Mouse (Mus musculus) cerebellum, postnatal 36 days (tissue): ENCODE measurements around the gene Trim13.

Experiments
- DNase-seq, 2 experiments: peaks; one replicate each; pipeline ENCODE4 v3.0.0; 2021 to 2022; ENCODE audit warnings: mixed read lengths in 2 of 2

The Trim13 gene

GRCm38 (mm10) chr14:61620371-61620770 is 22.3 kb downstream of the Trim13 start:
- no peak for DNase-seq

DNA sequence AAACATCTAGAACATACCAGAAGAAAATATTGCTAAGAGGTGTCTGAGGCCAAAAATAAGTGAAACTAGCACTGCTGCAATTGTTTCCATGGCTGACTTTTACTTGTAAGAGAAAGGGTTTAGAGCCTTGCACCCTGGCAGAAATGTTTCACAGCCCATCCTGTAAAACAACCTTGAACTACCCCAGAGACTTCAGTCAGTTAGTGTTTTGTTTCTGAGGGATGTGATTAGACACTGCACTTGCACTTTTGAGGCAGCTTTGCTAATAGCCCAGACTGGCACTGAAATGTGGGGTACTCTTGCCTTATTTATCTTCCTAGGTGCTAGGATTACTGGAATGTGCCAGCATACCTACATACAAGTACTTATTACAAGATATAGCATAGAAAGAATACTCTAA is 37.9 kb downstream of the Trim13 start:
- DNase-seq = no peak

- no peak for DNase-seq
Measured at GRCm38 (mm10) chr14:61642668-61643067, 44.6 kb downstream of the Trim13 start.

- no peak for DNase-seq
Measured at GRCm38 (mm10) chr14:61645547-61645946, 47.5 kb downstream of the Trim13 start.

DNA sequence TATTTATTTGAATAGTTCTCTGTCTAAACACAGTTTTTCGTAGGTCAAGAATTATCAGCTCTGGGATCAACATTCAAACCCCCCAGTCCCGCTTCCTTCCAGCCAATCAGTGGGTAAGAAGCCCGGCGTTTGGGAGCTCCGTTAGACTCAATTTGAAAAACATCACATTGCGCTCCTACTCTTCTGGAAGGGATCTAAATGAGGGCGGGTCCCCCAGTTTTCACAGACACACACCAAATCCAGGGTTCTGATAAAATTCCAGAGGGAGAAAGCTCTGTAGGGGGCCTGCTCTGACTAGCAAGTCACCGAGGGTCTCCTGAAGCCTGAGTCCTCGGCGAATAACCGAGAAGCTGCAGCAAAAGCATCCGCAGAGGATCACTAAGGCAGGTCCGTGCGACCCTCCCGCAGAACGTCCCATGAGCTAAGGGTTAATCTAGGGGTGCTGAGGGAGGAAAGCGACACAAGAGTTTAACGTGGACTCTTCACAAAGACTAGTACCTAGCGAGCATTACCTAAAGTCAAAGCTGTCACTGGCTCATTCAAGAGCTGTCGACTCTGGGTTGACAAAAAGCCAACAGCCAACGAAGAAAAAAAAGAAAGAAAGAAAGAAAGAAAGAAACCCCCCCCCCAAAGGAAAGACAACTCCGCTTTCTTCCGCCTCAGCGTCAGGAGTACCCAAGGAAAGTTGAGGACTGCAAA is 49.3 kb downstream of the Trim13 start:
- peak in 1 of 2 experiments; percentile 7 for DNase-seq

DNA sequence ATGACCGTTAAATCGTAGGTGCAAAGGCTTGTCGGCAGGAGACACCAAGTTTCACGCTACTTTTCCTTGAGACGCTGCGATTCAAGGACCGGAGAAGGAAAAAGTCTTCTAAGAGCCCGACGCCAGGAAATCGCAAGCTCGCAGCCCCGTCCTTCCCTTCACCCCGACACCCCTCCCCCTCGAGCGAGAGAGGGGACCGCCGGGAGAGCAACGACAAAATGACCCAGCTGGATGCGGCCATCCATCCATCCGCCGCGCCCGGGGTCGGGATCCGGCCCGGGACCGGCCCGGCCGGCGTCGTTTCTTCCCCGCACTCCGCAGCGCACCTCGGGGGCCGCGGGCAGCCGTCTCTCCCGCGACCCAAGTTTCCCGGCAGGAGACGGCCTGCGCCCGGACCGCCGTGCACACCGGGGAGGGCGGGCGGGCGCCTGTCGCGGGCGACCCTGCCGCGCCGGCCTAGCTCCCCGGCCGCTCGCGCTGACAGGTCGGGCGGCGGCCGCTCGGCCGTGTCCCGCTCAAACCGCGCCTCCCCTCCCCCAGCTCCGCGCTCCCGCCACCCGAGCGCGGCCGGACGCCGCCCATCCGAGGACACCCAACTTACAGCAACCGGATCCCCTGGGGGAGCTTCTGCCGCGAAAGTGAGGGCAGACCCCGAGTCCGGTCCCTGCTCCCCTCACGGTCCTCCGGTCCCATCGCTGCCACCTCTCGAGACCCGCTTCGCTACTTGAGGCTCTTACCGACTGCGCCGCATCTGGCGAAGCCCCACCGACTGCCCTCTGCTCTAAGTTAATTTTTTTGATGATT is 50.0 kb downstream of the Trim13 start:
- DNase-seq = peak in 1 of 2 experiments; percentile 42

GRCm38 (mm10) chr14:61648685-61649504 is 50.8 kb downstream of the Trim13 start:
- peak; percentile 92 to 96 for DNase-seq

DNA sequence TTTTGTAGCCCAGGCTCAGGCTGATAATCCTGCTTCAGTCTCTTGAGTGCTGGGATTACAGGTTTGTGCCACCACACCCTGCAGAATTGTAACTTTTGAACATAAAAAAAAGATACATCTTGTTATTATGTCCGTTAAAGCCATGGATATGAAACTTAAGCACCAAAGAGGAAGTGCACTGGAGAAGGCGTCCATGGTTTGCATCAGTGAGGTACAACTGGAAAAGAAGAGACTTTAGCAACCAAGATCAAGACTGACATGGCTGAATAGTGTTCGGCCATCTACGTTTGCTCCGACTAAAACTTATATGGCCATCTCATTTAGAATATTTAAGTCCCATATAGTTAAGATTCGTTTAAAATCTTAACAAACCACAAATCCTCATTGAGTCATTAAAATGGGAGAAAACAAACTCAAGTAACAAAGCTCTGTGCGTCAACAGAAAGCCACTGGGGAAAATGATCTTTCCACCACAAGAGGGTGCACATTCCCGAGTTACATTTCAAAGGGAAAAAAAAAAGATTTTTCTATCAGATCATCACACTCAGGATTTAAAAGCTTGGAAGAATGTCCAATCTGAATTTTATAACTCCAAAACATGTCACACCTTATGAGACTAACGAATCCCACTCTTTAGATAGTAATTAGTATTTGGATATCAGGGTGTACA is 52.4 kb downstream of the Trim13 start:
- DNase-seq = peak; percentile 28 to 62
